Mouse (Mus musculus) layer of hippocampus, postnatal 25 days (tissue): Measurements from ENCODE around the gene Hpse2. TPM values are rescaled to one million over a fixed set of nuclear protein-coding genes. Genes with fewer than 3 reads are reported as not detected.

Experiments
- DNase-seq, 2 experiments: peaks; one replicate each; pipeline ENCODE4 v3.0.0; 2022; ENCODE audit warnings: mixed read lengths in 2 of 2, low spot score in 1 of 2; ENCODE audit errors: extremely low spot score in 1 of 2
- total RNA-seq, 2 experiments: library from RNA; stranded (reverse); gene quantifications; 2 replicates each; pipeline ENCODE4 v1.2.3; 2021

Gene Hpse2
- total RNA-seq, 2 experiments from 2014 or later = 0.25 to 0.28 TPM

GRCm38 (mm10) chr19:42869663-42870530, 518.3 kb downstream of the Hpse2 start:
- no peak for DNase-seq

- DNase-seq = no peak
Measured at GRCm38 (mm10) chr19:42868958-42869662, 519.0 kb downstream of the Hpse2 start.

- no peak for DNase-seq
Measured at GRCm38 (mm10) chr19:42863013-42863412, 525.1 kb downstream of the Hpse2 start.

GRCm38 (mm10) chr19:42857096-42857495, 531.1 kb downstream of the Hpse2 start:
- no peak for DNase-seq

- DNase-seq = no peak
Measured at GRCm38 (mm10) chr19:42855649-42856048, 532.5 kb downstream of the Hpse2 start.

GRCm38 (mm10) chr19:42850444-42850843, 537.7 kb downstream of the Hpse2 start:
- DNase-seq = no peak

GRCm38 (mm10) chr19:42839621-42840294, 548.4 kb downstream of the Hpse2 start:
- no peak for DNase-seq

- no peak for DNase-seq
Measured at GRCm38 (mm10) chr19:42839118-42839517, 549.0 kb downstream of the Hpse2 start.

- DNase-seq = no peak
Measured at GRCm38 (mm10) chr19:42838271-42838670, 549.9 kb downstream of the Hpse2 start.

GRCm38 (mm10) chr19:42837591-42837990, 550.6 kb downstream of the Hpse2 start:
- no peak for DNase-seq

GRCm38 (mm10) chr19:42833126-42833525, 555.0 kb downstream of the Hpse2 start:
- DNase-seq = no peak

- DNase-seq = no peak
Measured at GRCm38 (mm10) chr19:42832251-42832650, 555.9 kb downstream of the Hpse2 start.

- no peak for DNase-seq
Measured at GRCm38 (mm10) chr19:42829196-42829595, 559.0 kb downstream of the Hpse2 start.

GRCm38 (mm10) chr19:42827843-42828242, 560.3 kb downstream of the Hpse2 start:
- DNase-seq = no peak

- DNase-seq = no peak
Measured at GRCm38 (mm10) chr19:42820109-42820508, 568.0 kb downstream of the Hpse2 start.

- no peak for DNase-seq
Measured at GRCm38 (mm10) chr19:42817761-42818160, 570.4 kb downstream of the Hpse2 start.

- DNase-seq = no peak
Measured at GRCm38 (mm10) chr19:42816261-42816660, 571.9 kb downstream of the Hpse2 start.

GRCm38 (mm10) chr19:42810140-42810539, 578.0 kb downstream of the Hpse2 start:
- no peak for DNase-seq

- DNase-seq = no peak
Measured at GRCm38 (mm10) chr19:42809491-42809890, 578.7 kb downstream of the Hpse2 start.

GRCm38 (mm10) chr19:42797866-42798265, 590.3 kb downstream of the Hpse2 start:
- no peak for DNase-seq

GRCm38 (mm10) chr19:42795801-42796200, 592.4 kb downstream of the Hpse2 start:
- no peak for DNase-seq
